Comparison of ENCODE assay signal across 8 mouse cellular contexts in genomic region chr7:72541521-72542478, GRCm38 (mm10).
DNase-seq lines count a peak whose midpoint lies in the region; ATAC-seq and TF ChIP-seq lines count a peak whose summit lies in the region.
"Had no signal": no experiment of that assay in that cellular context is flagged by ENCODE, and none has a peak within 500 bp of the region (broad histone marks: within the 10 kb centered on the region; RNA-seq: fewer than 3 reads in every experiment).

No protein-coding gene starts in this region.

- no peaks in the 10 kb centered on the region for H3K36me3 ChIP-seq in lung, postnatal 0 days (ENCODE audit: insufficient read depth, low read length)
- H3K36me3 ChIP-seq in forebrain, embryonic 10.5 days (replicated peaks) = no peaks in the 10 kb centered on the region
- no peaks in the 10 kb centered on the region for H3K36me3 ChIP-seq in hindbrain, embryonic 14.5 days (replicated peaks; ENCODE audit: control insufficient read depth, insufficient read depth)
- H3K36me3 ChIP-seq in neural tube, embryonic 12.5 days = no peaks in the 10 kb centered on the region

- no peak overlapping the region for H3K27ac ChIP-seq in lung, postnatal 0 days (ENCODE audit: low read length)
- H3K27ac ChIP-seq in forebrain, embryonic 10.5 days = peak overlapping the region; percentile 40; the same call in 1 of the 2 replicates
- peak overlapping the region; percentile 16; the same call in 1 of the 2 replicates for H3K27ac ChIP-seq in hindbrain, embryonic 14.5 days
- H3K27ac ChIP-seq in neural tube, embryonic 12.5 days = no peak overlapping the region
- H3K27ac ChIP-seq: liver, embryonic 14.5 days had no signal

- peak; percentile 9 for DNase-seq in lung, postnatal 0 days (ENCODE audit: low spot score)
- no peak for DNase-seq in lung, postnatal 25 days (ENCODE audit: low spot score)
- DNase-seq in forebrain, embryonic 10.5 days (ENCODE audit: extremely low spot score, low spot score) = no peak
- peak; percentile 33 for DNase-seq in hindbrain, embryonic 14.5 days (ENCODE audit: low spot score)
- no peak for DNase-seq in testis, postnatal 14 days (ENCODE audit: low spot score)

- 0 out of 2 replicates have a peak overlapping the region, but pooled peaks have one; percentile 17 for H3K4me2 ChIP-seq in lung, postnatal 0 days (replicated peaks; ENCODE audit: low read depth, low read length)
- peak overlapping the region; percentile 22; the same call in 1 of the 2 replicates for H3K4me2 ChIP-seq in hindbrain, embryonic 14.5 days (replicated peaks)
- peak overlapping the region; percentile 38 for H3K4me2 ChIP-seq in neural tube, embryonic 12.5 days (replicated peaks)

- no peak for TF ChIP-seq EP300 in lung, postnatal 0 days (IDR thresholded peaks at IDR 0.05)

- no peaks in the 10 kb centered on the region for H3K9me3 ChIP-seq in lung, postnatal 0 days (ENCODE audit: low read length)
- no peaks in the 10 kb centered on the region for H3K9me3 ChIP-seq in forebrain, embryonic 10.5 days
- H3K9me3 ChIP-seq in hindbrain, embryonic 14.5 days (ENCODE audit: control insufficient read depth, low read length) = no peaks in the 10 kb centered on the region
- H3K9me3 ChIP-seq in neural tube, embryonic 12.5 days = no peaks in the 10 kb centered on the region

- no peak for ATAC-seq in lung, postnatal 0 days
- no peak for ATAC-seq in hindbrain, embryonic 14.5 days (ENCODE audit: low FRiP score)
- ATAC-seq in neural tube, embryonic 12.5 days (ENCODE audit: low FRiP score, low read depth) = peak; percentile 79
- ATAC-seq in megakaryocyte, adult 5-6 weeks (ENCODE audit: poor library complexity, severe bottlenecking) = no peak

- no peak overlapping the region for H3K4me3 ChIP-seq in lung, postnatal 0 days (ENCODE audit: low read depth, low read length)
- no peak overlapping the region for H3K4me3 ChIP-seq in forebrain, embryonic 10.5 days
- no peak overlapping the region for H3K4me3 ChIP-seq in hindbrain, embryonic 14.5 days (replicated peaks; ENCODE audit: low read length)
- no peak overlapping the region for H3K4me3 ChIP-seq in neural tube, embryonic 12.5 days

- H3K27me3 ChIP-seq in lung, postnatal 0 days (replicated peaks; ENCODE audit: insufficient read depth, low read length) = no peaks in the 10 kb centered on the region
- H3K27me3 ChIP-seq in forebrain, embryonic 10.5 days (ENCODE audit: poor library complexity, severe bottlenecking) = 0 out of 2 replicates have a peak, but pooled peaks cover 5% of the 10 kb centered on the region
- H3K27me3 ChIP-seq in hindbrain, embryonic 14.5 days (ENCODE audit: control insufficient read depth, insufficient read depth, low read length) = no peaks in the 10 kb centered on the region
- H3K27me3 ChIP-seq in neural tube, embryonic 12.5 days (replicated peaks) = no peaks in the 10 kb centered on the region

- H3K9ac ChIP-seq in lung, postnatal 0 days (replicated peaks; ENCODE audit: low read depth) = no peak overlapping the region
- no peak overlapping the region for H3K9ac ChIP-seq in hindbrain, embryonic 14.5 days
- H3K9ac ChIP-seq in neural tube, embryonic 12.5 days = no peak overlapping the region
- H3K9ac ChIP-seq: liver, embryonic 14.5 days had no signal

- no peaks in the 10 kb centered on the region for H3K4me1 ChIP-seq in lung, postnatal 0 days (ENCODE audit: insufficient read depth, low read depth, low read length)
- peaks cover 25% of the 10 kb centered on the region for H3K4me1 ChIP-seq in forebrain, embryonic 10.5 days
- H3K4me1 ChIP-seq in hindbrain, embryonic 14.5 days (replicated peaks; ENCODE audit: control insufficient read depth, insufficient read depth, low read length) = peaks cover 16% of the 10 kb centered on the region
- peaks cover 29% of the 10 kb centered on the region for H3K4me1 ChIP-seq in neural tube, embryonic 12.5 days

- WGBS in lung, postnatal 0 days = 33% methylated on average over 14 of the region's 14 CpGs
- 64% methylated on average over 14 of the region's 14 CpGs for WGBS in forebrain, embryonic 10.5 days
- WGBS in hindbrain, embryonic 14.5 days = 19% methylated on average over 14 of the region's 14 CpGs
- 6% methylated on average over 14 of the region's 14 CpGs for WGBS in neural tube, embryonic 12.5 days

- TF ChIP-seq CTCF in lung, postnatal 0 days (IDR thresholded peaks at IDR 0.05) = no peak

Comparison
In these comparisons a context has a peak if more than half of its experiments do, and no peak if none do; other contexts are left out.
1. DNase-seq: peak in lung, postnatal 0 days (single experiment) and hindbrain, embryonic 14.5 days (single experiment); none in lung, postnatal 25 days (single experiment), forebrain, embryonic 10.5 days (single experiment) and testis, postnatal 14 days (single experiment).
2. H3K27ac ChIP-seq: peak in forebrain, embryonic 10.5 days (single experiment) and hindbrain, embryonic 14.5 days (single experiment); none in lung, postnatal 0 days (single experiment) and neural tube, embryonic 12.5 days (single experiment).
3. Peak in every context shown above with its lines, with median percentiles within 50 percentile points of each other: H3K4me2 ChIP-seq.